Mouse (Mus musculus): ENCODE results near the gene Fat3.

Fat3 gene

GRCm38 (mm10) chr9:16228919-16229318, 272.2 kb downstream of the Fat3 start:
- no peak for DNase-seq (ENCODE audit: low spot score)

GRCm38 (mm10) chr9:16227398-16227797, 273.7 kb downstream of the Fat3 start:
- DNase-seq (ENCODE audit: low spot score), result no peak

GRCm38 (mm10) chr9:16226545-16226944, 274.5 kb downstream of the Fat3 start:
- no peak for DNase-seq (ENCODE audit: low spot score)

- no peak for DNase-seq (ENCODE audit: low spot score)
Observed at GRCm38 (mm10) chr9:16221885-16222284, 279.2 kb downstream of the Fat3 start.

GRCm38 (mm10) chr9:16216235-16216634, 284.9 kb downstream of the Fat3 start:
- no peak for DNase-seq (ENCODE audit: low spot score)

- no peak for DNase-seq (ENCODE audit: low spot score)
Observed at GRCm38 (mm10) chr9:16214731-16215681, 286.1 kb downstream of the Fat3 start.

- DNase-seq (ENCODE audit: low spot score), result no peak
Observed at GRCm38 (mm10) chr9:16213324-16213723, 287.8 kb downstream of the Fat3 start.

- no peak for DNase-seq (ENCODE audit: low spot score)
Observed at GRCm38 (mm10) chr9:16212628-16213027, 288.5 kb downstream of the Fat3 start.

- DNase-seq (ENCODE audit: low spot score), result no peak
Observed at GRCm38 (mm10) chr9:16212163-16212562, 288.9 kb downstream of the Fat3 start.

GRCm38 (mm10) chr9:16211468-16211867, 289.6 kb downstream of the Fat3 start:
- no peak for DNase-seq (ENCODE audit: low spot score)

- no peak for DNase-seq (ENCODE audit: low spot score)
Observed at GRCm38 (mm10) chr9:16202296-16202695, 298.8 kb downstream of the Fat3 start.

- no peak for DNase-seq (ENCODE audit: low spot score)
Observed at GRCm38 (mm10) chr9:16200948-16201347, 300.1 kb downstream of the Fat3 start.

- no peak for DNase-seq (ENCODE audit: low spot score)
Observed at GRCm38 (mm10) chr9:16186461-16186860, 314.6 kb downstream of the Fat3 start.

- no peak for DNase-seq (ENCODE audit: low spot score)
Observed at GRCm38 (mm10) chr9:16169238-16169637, 331.8 kb downstream of the Fat3 start.

GRCm38 (mm10) chr9:16168051-16168450, 333.0 kb downstream of the Fat3 start:
- DNase-seq (ENCODE audit: low spot score), result no peak

GRCm38 (mm10) chr9:16159366-16159765, 341.7 kb downstream of the Fat3 start:
- DNase-seq (ENCODE audit: low spot score), result no peak

GRCm38 (mm10) chr9:16153580-16153930, 347.5 kb downstream of the Fat3 start:
- no peak for DNase-seq (ENCODE audit: low spot score)

GRCm38 (mm10) chr9:16152756-16153579, 348.1 kb downstream of the Fat3 start:
- no peak for DNase-seq (ENCODE audit: low spot score)

- no peak for DNase-seq (ENCODE audit: low spot score)
Observed at GRCm38 (mm10) chr9:16150046-16150445, 351.0 kb downstream of the Fat3 start.

GRCm38 (mm10) chr9:16147735-16148134, 353.4 kb downstream of the Fat3 start:
- no peak for DNase-seq (ENCODE audit: low spot score)

GRCm38 (mm10) chr9:16144684-16145083, 356.4 kb downstream of the Fat3 start:
- DNase-seq (ENCODE audit: low spot score), result no peak

- DNase-seq (ENCODE audit: low spot score), result no peak
Observed at GRCm38 (mm10) chr9:16139300-16139699, 361.8 kb downstream of the Fat3 start.

- no peak for DNase-seq (ENCODE audit: low spot score)
Observed at GRCm38 (mm10) chr9:16133098-16133497, 368.0 kb downstream of the Fat3 start.

Measured in testis, postnatal 10 days (tissue).